Mouse (Mus musculus) forebrain, embryonic 14.5 days (tissue): ENCODE data around the gene Nampt. TPM values are rescaled to one million over a fixed set of nuclear protein-coding genes. Genes with fewer than 3 reads are reported as not detected.

Experiments
- ATAC-seq: fragments of 200-750 bp; cut with Nextera tagmentation; 2 replicates; pipeline ENCODE4 v1.8.0; 2017; ENCODE audit warnings: mild to moderate bottlenecking, moderate library complexity
- DNase-seq: peaks from one replicate; pipeline ENCODE4 v3.0.0-alpha.2; 2015; ENCODE audit warnings: low spot score
- H3K27ac ChIP-seq: fragments of 300-500 bp; sonication (generic); 2 replicates; pipeline ENCODE4 v1.5.1; 2014; ENCODE audit warnings: low read depth, mild to moderate bottlenecking, control low read depth, low read length, moderate library complexity
- H3K27me3 ChIP-seq: fragments of 300-500 bp; sonication (generic); replicated peaks from 2 replicates; pipeline ENCODE4 v1.6.1; 2014; ENCODE audit warnings: low read length, control low read depth, mixed read lengths; ENCODE audit not compliant: control insufficient read depth, insufficient read depth
- H3K36me3 ChIP-seq: fragments of 300-500 bp; sonication (generic); 2 replicates; pipeline ENCODE4 v1.6.1; 2014; ENCODE audit warnings: low read length, control low read depth; ENCODE audit not compliant: control insufficient read depth, insufficient read depth
- H3K4me1 ChIP-seq: fragments of 300-500 bp; sonication (generic); 2 replicates; pipeline ENCODE4 v1.6.1; 2014; ENCODE audit warnings: antibody characterized with exemption, low read length, control low read depth; ENCODE audit not compliant: control insufficient read depth, insufficient read depth
- H3K4me2 ChIP-seq: fragments of 300-500 bp; sonication (generic); 2 replicates; pipeline ENCODE4 v1.6.1; 2014; ENCODE audit warnings: mild to moderate bottlenecking, control low read depth, low read length
- H3K4me3 ChIP-seq: fragments of 300-500 bp; sonication (generic); 2 replicates; pipeline ENCODE4 v1.5.1; 2014; ENCODE audit warnings: low read depth, low read length, control low read depth
- H3K9ac ChIP-seq: fragments of 300-500 bp; sonication (generic); 2 replicates; pipeline ENCODE4 v1.6.1; 2014; ENCODE audit warnings: mild to moderate bottlenecking, low read length, control low read depth, moderate library complexity
- H3K9me3 ChIP-seq: fragments of 300-500 bp; sonication (generic); replicated peaks from 2 replicates; pipeline ENCODE4 v1.6.1; 2016; ENCODE audit warnings: low read length, control low read depth, mixed read lengths; ENCODE audit not compliant: control insufficient read depth
- WGBS: fragments of 180-500 bp; shearing (Covaris S2); extraction: QIAGEN DNeasy Blood & Tissue Kit; methylation state at CpG from one replicate; pipeline ENCODE4 v1.1.7; 2014; 5-methylcytosine and 5-hydroxymethylcytosine counted together
- polyA plus RNA-seq: library from polyadenylated mRNA; unstranded; fragments of >200 nt; fragmentation: Nextera tagmentation; extraction: Ambion mirVana; gene quantifications from 2 replicates; pipeline ENCODE4 v1.2.1, GENCODE M21; 2014

The Nampt gene
- polyA plus RNA-seq, 1 experiment from 2014 or later, result 39.4 TPM

DNA sequence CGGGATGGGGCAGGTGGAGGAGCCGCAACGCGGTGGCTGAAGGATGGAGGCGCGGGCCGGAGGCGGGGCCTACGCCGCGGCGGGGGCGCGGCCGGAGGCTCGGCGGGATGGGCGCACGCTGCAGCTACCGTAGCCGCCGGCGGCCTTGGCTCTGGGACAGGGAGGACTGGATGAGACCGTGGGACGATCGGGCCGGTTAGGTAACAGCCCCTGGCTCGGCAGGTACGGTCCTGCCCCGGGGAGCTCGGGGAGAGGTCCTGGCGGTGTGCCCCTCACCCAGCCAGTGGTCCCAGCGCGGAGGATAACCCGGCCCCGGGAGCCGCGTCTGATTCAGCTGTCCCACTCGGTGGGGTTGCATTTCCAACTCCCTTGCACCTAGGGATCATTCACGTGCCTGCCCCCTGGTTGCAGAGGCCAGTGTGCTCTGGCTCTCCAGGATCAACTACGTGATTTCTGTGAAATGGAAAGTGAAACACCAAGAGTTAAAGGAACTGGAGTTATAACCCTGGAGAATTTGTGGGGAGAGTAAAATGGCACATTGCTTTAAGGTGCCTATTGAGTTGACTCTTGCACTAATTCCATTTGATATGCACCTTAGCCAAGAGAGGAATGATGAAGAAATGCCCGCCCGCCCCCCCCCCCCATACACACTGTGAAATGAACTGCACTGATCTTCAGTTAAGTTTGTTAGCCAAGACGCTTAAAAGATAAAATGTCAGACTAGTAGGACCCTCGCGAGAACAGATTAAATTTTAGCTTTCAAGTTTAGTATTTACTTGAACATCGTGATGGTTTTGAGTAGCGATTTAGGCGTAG is 1.6 kb downstream of the Nampt start:
- H3K9me3 ChIP-seq, result no peaks in the 10 kb centered on the region
- H3K4me3 ChIP-seq, result peak overlapping the region; percentile 82
- WGBS, result 1% methylated on average over 48 of the region's 49 CpGs
- DNase-seq (peak; percentile 67), ATAC-seq (peak; percentile 84)
- no peaks in the 10 kb centered on the region for H3K27me3 ChIP-seq
- peak overlapping the region; percentile 95 for H3K27ac ChIP-seq
- H3K4me1 ChIP-seq, result 0 out of 2 replicates have a peak, but pooled peaks cover 4% of the 10 kb centered on the region
- peak overlapping the region; percentile 79 for H3K9ac ChIP-seq
- H3K4me2 ChIP-seq, result peak overlapping the region; percentile 74
- H3K36me3 ChIP-seq, result no peaks in the 10 kb centered on the region

- H3K27ac ChIP-seq, result no peak overlapping the region
- WGBS, result 49% methylated on average over 2 of the region's 2 CpGs
Observed at GRCm38 (mm10) chr12:32821504-32822011, 2.2 kb downstream of the Nampt start.

GRCm38 (mm10) chr12:32822066-32822465 is 2.7 kb downstream of the Nampt start:
- 85% methylated on average over 4 of the region's 4 CpGs for WGBS
- H3K4me3 ChIP-seq, result no peak overlapping the region
- no peak overlapping the region for H3K27ac ChIP-seq
- no peaks in the 10 kb centered on the region for H3K36me3 ChIP-seq
- H3K9me3 ChIP-seq, result no peaks in the 10 kb centered on the region
- 0 out of 2 replicates have a peak, but pooled peaks cover 4% of the 10 kb centered on the region for H3K4me1 ChIP-seq
- H3K27me3 ChIP-seq, result no peaks in the 10 kb centered on the region
- no peak overlapping the region for H3K4me2 ChIP-seq
- no peak for ATAC-seq
- DNase-seq, result peak; percentile 4
- H3K9ac ChIP-seq, result no peak overlapping the region

More at GRCm38 (mm10) chr12:32821504-32822011, 2.2 kb downstream of the Nampt start:
- ATAC-seq (no peak), DNase-seq (no peak)
- Histone ChIP-seq H3K4me2 (peak overlapping the region; percentile 74), H3K4me3 (peak overlapping the region; percentile 82), H3K27me3 (no peaks in the 10 kb centered on the region), H3K9me3 (no peaks in the 10 kb centered on the region), H3K9ac (no peak overlapping the region), H3K4me1 (0 out of 2 replicates have a peak, but pooled peaks cover 4% of the 10 kb centered on the region), H3K36me3 (no peaks in the 10 kb centered on the region)

GRCm38 (mm10) chr12:32824586-32824985 is 5.2 kb downstream of the Nampt start:
- ATAC-seq, result no peak
- H3K4me3 ChIP-seq, result no peak overlapping the region
- 26% methylated on average over 6 of the region's 6 CpGs for WGBS
- H3K36me3 ChIP-seq, result no peaks in the 10 kb centered on the region
- H3K27ac ChIP-seq, result no peak overlapping the region
- H3K4me1 ChIP-seq, result 0 out of 2 replicates have a peak, but pooled peaks cover 4% of the 10 kb centered on the region
- DNase-seq, result no peak
- H3K9ac ChIP-seq, result no peak overlapping the region
- H3K27me3 ChIP-seq, result no peaks in the 10 kb centered on the region
- H3K4me2 ChIP-seq, result no peak overlapping the region
- H3K9me3 ChIP-seq, result no peaks in the 10 kb centered on the region

GRCm38 (mm10) chr12:32826971-32827370 is 7.6 kb downstream of the Nampt start:
- 32% methylated on average over 3 of the region's 3 CpGs for WGBS
- Histone ChIP-seq H3K9ac (no peak overlapping the region), H3K4me3 (no peak overlapping the region), H3K36me3 (0 out of 2 replicates have a peak, but pooled peaks cover under 1% of the 10 kb centered on the region), H3K27ac (no peak overlapping the region), H3K9me3 (no peaks in the 10 kb centered on the region), H3K4me2 (no peak overlapping the region), H3K27me3 (no peaks in the 10 kb centered on the region), H3K4me1 (0 out of 2 replicates have a peak, but pooled peaks cover 4% of the 10 kb centered on the region)
- DNase-seq, result peak; percentile 53
- no peak for ATAC-seq

GRCm38 (mm10) chr12:32828137-32828760 is 8.9 kb downstream of the Nampt start:
- Histone ChIP-seq H3K27me3 (no peaks in the 10 kb centered on the region), H3K9ac (no peak overlapping the region), H3K36me3 (peaks cover 9% of the 10 kb centered on the region; the same call in 1 of the 2 replicates), H3K4me3 (no peak overlapping the region), H3K27ac (no peak overlapping the region), H3K4me1 (0 out of 2 replicates have a peak, but pooled peaks cover 4% of the 10 kb centered on the region), H3K4me2 (no peak overlapping the region), H3K9me3 (no peaks in the 10 kb centered on the region)
- WGBS, result 62% methylated on average over 8 of the region's 8 CpGs
- DNase-seq, result peak; percentile 3
- ATAC-seq, result no peak

DNA sequence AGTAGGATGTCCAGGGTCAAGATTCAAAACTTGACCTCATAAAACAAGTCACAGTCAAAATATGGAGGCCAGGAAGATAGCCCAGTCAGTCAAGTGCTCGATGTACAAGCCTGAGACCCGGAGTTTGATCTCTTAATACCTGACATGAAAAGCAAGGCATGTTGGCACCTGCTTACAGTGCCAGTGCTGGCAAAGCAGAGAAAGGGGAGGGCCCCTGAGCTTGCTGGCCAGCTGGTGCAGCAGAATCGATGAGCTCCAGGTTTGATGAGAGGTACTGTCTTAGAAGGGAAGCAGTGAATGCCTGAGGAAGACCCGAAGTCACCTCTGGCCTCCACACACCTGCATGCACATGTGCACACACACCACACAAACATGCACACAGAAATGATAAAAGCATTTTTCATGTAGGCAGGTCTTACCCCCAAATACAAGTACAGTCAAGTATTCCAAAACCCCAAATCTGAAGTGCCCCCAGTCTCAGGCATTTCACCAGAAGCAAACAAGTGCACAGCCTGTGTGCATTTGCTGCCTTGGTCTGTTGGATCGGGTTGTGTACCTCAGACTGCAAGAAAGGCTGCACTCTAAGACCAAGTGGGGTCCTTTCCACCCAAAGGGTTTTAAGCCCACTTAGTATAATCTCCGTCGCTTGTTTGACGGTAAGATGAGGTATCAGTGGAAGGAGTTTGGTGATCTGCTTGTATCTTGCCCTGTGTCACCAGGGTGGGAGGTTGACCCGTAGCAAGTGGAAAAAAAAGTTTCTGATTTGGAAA is 10.2 kb downstream of the Nampt start:
- Histone ChIP-seq H3K27me3 (no peaks in the 10 kb centered on the region), H3K4me3 (no peak overlapping the region), H3K36me3 (peaks cover 11% of the 10 kb centered on the region; the same call in 1 of the 2 replicates), H3K9ac (no peak overlapping the region), H3K4me2 (no peak overlapping the region), H3K4me1 (0 out of 2 replicates have a peak, but pooled peaks cover 3% of the 10 kb centered on the region), H3K9me3 (no peaks in the 10 kb centered on the region), H3K27ac (no peak overlapping the region)
- WGBS, result 90% methylated on average over 9 of the region's 9 CpGs
- DNase-seq (no peak), ATAC-seq (no peak)

DNA sequence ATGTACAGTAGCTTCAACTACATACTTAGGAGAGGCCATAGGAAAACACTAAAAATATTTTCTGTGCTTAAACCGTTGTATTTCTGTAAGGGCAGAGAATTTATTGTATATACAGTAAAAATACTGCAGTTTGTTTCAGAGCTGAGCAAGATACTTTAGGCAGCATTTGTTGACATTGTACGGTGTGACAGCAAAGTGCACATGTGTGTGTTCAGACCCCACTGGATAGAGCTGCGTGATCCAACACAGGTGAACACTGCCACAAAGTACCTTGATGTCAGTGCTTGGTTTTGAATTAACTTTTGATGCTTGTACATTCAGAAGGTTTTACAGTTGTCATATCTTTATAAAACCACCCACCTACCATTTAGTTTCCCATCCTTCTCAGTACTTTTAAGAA is 12.7 kb downstream of the Nampt start:
- Histone ChIP-seq H3K36me3 (peaks cover 16% of the 10 kb centered on the region; the same call in 1 of the 2 replicates), H3K9ac (no peak overlapping the region), H3K4me3 (no peak overlapping the region), H3K4me1 (no peaks in the 10 kb centered on the region), H3K27ac (no peak overlapping the region), H3K4me2 (no peak overlapping the region), H3K9me3 (no peaks in the 10 kb centered on the region), H3K27me3 (no peaks in the 10 kb centered on the region)
- DNase-seq, result no peak
- WGBS, result 97% methylated on average over 3 of the region's 3 CpGs
- no peak for ATAC-seq
